Mouse (Mus musculus) CD4-positive, CD25-positive, alpha-beta regulatory T cell, adult 2 months (primary cell): ENCODE results near the gene 1700028P14Rik.
"Not testable (repeated sequence)": the region's sequence is repeated elsewhere in the genome, so short reads cannot be mapped to it uniquely, and the experiment has no call there.

Source experiments
- DNase-seq: peaks from one replicate; pipeline ENCODE4 v3.0.0-alpha.2; 2012; ENCODE audit warnings: low read depth, low spot score

Gene 1700028P14Rik

DNA sequence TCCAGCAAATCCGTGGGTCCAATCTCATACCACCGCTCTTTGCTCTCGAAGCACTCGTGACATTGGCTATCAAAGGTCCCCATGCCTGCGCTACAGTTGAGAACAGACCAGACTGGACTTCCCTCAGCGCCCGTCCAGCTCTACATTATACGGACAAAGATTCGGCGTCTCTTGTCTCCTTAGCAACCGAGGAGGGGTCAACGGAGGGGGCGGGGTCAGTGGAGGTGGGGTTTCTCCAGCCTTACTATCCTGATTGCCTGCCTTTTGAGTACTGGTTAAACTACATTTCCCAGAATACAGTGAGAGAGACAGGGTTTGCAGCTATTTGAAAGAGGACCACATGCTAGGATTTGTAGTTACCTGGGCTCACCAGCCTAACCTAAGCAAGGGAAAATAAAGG lies at the start of gene 1700028P14Rik:
Gene 1700028P14Rik (minus strand): TSS at position 169 of the 400 bp plus-strand sequence.
- no peak for DNase-seq

DNA sequence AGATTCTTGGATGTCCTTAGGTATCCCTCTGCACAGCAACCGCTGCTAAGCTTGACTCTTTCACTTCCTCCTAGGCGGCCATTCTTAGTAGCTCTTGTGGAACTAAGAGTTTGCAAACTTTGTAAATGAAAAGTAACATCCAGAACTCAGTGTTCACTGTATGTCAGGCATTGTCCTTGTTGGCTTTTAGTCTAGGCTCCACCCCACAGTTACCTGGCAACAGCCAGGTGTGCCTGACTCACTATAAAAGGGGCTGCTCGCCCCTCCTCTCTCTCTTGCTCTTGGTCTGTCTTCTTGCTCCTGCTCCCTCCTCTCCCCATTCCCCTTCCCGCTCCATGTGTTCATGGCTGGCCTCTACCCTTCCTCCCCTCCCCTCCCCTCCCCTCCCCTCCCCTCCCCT lies 46.5 kb upstream of the 1700028P14Rik start:
- DNase-seq: no peak

DNA sequence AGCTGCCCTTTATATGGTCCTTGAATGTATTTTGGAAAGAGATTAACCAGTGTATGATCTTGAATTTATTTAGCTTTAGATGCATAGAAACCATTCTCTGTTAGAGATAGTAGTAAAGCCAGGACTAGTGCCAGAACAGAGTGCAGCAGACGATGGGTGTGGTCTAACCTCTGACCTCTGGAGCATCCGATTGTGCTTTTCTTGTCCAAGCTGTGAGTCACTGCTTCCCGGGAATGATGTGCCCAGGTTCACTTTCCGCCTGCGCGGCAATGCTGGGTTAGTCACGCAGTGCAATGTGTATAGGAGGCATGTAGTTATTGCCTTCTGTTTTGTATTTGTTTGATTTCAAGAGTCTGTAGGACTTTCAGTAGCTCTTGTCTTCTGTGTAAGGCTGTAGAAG lies 45.8 kb upstream of the 1700028P14Rik start:
- DNase-seq: no peak

DNA sequence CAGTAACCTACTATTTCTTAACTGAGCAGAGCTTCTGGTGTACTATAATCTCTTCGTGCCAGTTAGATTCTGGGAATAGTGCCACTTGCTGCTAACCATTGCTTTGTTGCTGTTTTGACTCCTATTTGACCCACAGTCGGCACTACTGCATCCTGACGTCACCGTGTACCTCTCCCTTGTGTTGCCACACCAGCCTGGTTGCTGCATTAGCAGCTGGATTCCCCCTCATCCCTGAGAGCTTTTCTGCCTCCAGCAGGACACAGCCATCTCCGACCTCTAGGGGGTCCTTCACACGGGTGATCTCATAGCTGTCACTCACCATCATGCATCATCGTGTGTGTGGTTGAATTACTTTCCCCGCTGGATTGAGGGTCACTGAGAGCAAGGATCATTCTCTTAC lies 45.2 kb upstream of the 1700028P14Rik start:
- DNase-seq: no peak

DNA sequence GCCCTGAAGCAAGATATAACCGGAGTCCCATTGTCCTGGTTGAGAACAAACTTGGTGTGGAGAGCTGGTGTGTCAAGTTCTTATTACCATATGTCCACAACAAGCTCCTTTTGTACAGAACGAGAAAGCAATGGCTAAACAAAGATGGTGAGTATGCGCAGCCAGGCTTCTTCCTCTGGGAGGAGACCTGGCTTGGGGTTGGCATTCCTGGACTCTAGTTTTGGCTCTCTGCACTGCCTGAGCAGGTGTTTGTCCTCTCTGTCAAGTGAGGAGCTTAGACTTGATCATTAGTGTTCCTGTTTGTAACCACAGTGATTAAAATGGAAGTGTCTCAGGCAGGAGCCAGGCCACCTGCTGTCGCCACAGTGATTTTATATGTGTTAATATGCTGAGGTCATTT lies 41.7 kb upstream of the 1700028P14Rik start:
- DNase-seq: no peak

DNA sequence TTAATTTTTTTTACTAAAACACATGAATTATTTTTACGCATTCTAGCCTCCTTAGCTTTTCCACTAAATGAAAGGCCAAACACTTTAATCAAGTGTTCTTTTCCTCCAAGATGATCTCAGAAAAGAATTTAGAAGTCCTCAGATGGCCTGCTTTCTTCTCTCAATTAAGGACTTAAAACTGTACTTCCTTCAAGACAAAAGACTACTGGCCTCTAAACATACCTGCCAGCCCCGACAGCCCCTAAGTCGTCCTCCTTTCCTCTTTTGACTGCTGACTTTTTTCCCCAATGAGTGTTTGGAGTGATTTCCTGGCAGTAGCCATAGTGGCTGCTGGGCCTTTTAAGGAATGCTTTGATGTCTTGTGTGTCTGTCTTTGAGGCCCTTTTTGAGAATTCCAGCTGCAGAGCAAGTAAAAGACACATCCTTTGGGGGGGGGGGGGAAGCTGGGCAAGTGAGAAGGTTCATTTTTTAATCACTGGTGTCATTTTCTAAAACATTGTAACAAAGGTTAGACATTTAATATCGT lies 35.9 kb upstream of the 1700028P14Rik start:
- DNase-seq: no peak

DNA sequence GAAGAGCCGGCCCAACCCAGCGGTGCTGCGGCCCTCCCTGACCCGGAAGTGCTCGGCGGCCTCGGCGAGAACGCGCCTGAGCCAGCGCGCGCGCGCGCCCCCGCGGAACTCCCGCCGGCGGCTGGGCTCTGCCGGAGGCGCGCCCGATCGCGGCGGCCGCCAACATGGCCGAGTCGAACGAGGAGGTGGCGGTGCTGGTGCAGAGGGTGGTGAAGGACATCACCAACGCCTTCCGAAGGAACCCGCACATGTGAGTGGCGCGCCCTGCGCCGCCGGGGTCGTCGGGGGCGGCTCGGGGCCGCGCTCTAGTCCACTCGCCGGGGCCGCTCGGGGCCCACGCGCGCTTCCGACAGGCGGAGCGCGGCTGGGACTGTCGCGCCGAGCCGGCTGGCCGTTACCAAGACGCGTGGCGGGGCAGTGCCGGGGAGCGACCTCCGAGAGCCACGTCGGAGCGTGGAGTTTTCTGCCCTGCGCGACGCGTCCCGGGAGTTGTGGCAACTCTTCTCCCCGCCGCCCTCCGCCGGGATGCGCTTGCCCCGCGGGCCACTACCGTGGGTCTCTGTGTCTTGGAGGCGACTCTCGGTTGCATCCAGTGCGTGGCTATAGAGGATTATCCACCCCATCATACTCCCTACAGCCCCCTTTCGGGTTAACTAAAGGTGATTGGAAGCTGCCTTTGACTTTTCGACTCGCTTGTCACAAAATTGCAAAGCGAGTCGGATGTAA lies 34.8 kb upstream of the 1700028P14Rik start, which contains the start of gene Ptar1:
Gene Ptar1 (plus strand): TSS at position 134 of the 726 bp plus-strand sequence.
- DNase-seq: peak; percentile 93

DNA sequence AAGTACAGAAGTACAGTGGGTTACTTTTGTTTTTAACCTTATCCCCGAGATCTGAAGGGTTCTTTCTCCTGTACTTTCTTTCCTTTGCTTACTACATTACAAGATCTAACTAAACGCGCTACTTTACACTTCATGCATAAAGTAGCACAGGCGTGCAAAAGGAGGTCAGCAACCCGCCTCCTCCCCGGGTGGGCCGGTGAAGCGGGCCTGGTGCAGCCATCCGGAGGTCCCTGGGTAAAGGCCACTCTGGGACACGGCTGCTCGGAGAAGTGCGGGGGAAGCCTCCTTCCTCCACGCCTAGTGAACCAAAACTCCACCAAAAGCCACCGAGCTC lies 34.3 kb upstream of the 1700028P14Rik start:
- no peak for DNase-seq

DNA sequence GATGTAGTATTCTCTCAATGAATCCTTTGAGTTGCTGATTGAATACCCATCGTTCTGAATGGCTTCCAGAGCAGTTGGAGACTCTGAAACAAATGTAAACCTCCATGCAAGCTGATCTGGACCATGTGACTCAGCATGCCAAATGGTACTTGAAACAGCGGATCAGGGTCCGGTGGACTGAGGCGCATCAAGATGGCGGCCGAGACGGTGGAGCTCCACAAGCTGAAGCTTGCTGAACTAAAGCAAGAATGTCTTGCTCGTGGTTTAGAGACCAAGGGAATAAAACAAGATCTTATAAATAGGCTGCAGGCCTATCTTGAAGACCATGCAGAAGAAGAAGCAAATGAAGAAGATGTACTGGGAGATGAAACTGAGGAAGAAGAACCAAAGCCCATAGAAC lies 23.0 kb upstream of the 1700028P14Rik start:
- DNase-seq: not testable (repeated sequence)

DNA sequence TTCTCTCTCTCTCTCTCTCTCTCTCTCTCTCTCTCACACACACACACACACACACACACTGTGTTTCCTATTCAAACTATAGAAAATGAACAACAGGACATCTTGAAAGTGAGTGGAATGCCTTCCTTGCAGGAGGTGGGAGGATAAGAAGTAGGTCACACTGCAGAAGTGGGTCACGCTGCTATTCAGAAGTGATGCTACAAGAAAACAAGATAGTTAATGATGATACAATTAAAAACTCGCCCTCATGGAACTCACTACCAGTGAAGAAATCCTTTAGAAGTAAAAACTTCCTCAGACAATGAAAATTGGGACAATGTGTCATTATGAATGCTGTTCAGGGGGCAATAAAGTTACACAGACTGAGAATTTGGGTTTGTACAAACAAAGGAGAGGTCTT lies 20.4 kb upstream of the 1700028P14Rik start:
- DNase-seq: no peak

DNA sequence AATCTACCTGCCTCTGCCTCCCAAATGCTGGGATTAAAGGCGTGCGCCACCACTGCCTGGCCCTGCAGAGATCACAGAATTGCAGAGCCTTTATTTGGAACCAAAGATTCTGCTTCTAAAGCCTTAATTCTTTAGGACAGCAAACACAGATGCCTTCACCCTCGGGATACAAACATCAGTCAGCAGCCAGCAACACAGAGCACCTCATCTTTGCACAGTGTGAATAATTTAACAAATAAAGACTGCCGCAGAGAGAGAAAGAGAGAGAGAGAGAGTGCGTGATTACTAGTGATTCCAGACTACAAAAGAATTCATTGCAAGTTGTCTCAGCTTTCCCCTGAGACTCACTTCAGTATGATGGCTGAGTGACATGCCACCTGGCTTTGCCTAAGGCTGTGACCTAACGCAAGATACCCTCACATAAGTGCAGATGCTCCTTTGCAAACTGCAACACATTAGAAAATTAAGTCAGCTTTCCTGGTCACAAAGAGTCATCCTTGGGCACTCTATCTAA lies 15.6 kb upstream of the 1700028P14Rik start:
- DNase-seq: no peak

DNA sequence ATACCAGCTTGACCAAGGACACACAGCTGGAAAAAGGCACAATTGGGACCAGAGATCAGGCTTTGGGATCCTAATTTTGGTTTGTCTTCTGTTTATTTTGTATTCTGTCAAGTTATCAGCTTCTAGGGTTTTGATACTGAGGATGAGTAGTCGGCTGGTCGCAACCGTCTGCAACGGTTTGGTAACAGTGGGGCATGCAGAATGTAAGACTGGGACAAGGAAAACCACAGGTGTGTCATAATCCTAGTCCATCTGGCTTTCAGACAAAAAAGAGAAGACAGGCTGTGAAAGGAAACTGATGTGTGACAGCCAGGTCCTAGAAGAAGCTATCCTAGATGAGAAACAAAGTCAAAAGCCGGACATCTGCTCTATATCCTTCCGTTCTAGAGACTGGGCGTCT lies 11.5 kb upstream of the 1700028P14Rik start:
- no peak for DNase-seq

DNA sequence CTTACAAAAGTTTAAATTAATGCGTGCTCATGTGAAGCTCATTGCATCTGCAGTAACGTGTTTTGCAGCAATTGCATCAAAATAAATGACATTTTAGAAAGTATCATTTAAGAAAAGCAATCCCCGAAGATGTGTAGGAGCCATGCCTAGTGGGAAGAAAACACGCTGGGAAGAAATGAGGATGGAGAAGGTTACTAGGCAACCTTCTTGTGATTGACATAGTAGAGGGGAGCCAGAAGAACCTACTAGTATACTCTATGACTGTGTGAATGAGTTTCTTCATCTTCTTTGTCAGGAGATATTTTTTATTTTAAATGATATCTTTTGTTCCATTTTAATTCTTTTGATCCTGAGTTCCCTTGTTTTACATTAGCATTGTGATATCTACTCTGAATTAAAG lies 5.7 kb upstream of the 1700028P14Rik start:
- DNase-seq: no peak

DNA sequence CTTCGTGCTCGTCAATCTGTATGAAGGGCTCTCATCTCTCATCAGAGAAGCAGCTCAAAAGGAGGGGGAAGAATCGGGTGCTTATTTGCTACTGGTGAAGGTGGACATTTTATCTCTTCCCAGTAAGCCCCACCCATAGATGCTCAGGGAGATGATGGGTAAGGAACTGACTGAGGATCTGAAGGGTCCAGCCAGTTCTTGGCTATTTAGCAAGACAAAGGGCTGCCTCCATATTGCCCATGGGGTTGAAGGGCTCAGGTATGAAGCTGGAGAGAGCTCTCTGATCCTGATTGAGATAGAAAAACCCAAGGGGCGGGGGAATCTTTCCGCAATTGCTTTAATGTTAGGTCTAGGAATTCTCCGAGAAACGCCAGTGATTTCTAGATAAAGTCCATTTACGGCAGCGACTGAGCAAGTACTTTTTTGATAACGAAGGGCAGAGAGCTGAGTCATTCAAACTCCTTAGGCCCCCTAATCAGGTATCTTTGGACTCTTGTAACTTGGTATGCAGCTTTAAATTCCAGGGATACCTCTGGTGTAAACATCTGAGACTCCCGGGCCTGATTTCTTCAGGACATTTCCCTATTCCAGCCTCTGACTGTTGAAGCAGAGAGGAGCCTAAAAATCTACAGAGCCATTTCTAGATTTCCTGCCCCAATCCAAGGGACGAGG lies 4.8 kb upstream of the 1700028P14Rik start:
- DNase-seq: no peak

DNA sequence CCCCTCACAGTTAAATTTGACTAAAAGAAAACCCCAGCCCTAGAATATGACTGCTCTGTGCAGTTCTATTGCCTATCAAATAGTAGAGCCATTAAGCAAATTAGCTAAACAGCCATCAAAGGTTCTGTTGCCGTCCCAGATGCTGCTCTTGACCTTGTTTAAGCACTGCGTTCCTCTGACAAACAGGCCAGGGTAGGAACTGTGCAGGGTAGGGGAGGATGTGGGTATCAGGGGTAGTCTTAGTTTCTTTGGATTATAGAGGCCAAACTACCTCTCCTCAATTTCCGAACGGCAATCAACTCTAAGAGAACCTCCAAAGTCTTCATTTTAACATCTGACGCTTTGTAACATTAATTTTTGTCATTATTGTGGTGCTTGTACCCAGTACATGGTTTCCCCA lies 542 bp upstream of the 1700028P14Rik start:
- no peak for DNase-seq

DNA sequence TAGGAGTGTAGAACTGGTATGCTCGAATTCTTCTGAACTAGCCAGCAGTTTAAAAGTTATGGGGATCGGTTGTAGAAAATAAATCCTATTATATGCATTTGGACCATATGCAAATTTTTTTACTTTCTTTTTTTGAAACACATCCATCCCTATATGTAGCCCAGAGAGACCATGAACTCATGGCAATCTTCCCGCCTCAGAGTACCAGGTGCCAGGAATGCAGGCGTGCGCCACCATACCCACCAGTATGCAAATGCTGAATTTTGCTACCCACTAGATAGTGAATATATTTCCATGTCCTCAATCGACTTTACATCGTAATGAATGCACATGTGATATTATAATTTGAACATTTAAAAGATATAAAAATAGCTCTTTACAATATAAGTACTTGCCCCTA lies 5.3 kb downstream of the 1700028P14Rik start:
- no peak for DNase-seq

DNA sequence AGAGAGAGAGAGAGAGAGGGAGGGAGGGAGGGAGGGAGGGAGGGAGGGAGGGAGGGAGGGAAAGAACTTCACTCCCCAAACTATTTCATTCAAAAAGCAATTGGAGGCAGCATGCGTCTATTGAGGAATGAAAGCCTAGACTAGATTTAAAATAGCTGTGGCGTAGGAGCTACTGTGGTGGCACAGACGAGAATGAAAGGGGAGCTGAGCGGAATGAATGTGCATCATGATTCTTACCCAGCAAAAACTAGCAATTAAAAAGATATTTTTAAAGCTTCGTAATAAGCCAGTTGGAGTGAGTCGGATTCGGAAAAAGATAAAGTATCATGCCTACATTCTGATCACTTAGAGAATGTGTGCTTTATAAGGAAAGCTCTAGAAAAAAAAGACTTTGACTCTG lies 7.3 kb downstream of the 1700028P14Rik start:
- DNase-seq: no peak

DNA sequence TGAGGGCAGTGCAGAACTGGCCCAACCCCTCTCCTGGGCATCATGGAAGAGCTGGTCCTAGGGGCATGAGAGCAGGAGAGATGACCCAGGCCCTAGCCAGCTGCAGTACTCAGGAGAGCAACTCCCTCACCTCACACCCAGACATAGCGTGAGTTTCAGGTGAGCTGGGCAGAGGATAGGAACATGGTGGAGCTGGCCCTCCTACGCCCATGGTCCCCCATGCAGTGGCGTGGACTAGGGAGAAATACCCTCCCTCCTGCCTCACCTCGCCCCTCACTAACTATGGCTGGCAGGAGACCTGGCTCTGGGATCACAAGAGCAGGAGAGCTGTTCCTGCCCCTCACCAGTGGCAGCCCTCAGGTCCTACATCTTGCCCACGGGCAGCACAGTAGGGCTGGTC lies 8.8 kb downstream of the 1700028P14Rik start:
- DNase-seq: no peak

DNA sequence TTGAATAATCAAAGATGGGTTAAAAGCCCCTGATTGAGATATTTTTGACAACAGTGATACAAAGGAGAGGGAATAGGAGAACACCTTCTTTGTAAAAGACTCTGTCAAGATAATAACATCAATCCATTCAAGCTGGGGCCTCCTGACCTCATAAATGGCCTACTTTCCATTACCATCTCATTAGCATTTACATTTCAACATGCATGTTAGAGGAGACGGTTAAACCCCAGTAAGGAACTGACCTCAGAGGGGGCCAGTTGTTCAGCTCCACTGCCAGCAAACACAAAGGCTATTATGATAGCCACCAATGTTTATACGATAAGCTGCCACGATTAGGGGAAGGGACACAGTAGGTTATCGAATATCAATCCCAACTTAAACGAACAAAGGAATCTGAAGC lies 15.8 kb downstream of the 1700028P14Rik start:
- no peak for DNase-seq

DNA sequence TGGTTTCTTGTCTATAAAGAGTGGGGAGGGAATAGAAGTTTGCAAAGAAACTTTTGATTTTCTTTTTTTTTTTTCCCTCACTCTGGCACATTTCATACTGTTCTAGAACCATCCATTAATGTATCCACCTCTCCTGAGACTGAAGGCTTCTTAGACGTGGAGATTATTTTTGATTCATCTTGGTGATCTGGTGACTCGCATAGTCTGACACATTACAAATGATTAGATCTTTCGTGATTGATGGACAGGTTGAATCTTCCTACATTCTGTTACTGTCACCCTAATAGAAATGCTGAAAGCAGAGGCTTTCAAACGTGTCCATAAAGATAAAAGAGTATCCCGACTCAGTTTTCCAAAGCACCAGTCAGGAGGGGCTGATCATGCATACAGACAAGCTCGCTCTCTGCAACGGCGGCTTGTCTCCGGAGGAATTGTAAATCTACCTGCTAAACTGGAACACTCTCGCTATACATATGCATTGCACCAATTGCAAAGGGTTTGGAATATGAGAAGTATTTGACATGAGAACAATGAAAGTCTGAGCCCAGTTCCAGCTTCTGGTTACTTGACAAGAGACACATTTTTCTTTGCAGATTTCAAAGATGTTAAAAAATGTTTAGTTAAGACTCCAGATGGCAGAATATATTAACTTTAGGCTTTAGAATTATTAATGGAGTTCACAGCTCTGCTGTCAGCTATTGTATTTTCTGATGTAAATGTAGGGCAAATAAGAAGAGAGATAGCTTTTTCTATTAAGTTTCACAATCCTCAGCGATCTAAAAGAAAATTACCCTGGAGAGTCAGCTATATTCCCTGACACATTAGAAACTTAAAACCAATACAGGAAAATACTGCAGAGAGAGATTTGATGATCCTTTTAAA lies 20.8 kb downstream of the 1700028P14Rik start:
- no peak for DNase-seq

DNA sequence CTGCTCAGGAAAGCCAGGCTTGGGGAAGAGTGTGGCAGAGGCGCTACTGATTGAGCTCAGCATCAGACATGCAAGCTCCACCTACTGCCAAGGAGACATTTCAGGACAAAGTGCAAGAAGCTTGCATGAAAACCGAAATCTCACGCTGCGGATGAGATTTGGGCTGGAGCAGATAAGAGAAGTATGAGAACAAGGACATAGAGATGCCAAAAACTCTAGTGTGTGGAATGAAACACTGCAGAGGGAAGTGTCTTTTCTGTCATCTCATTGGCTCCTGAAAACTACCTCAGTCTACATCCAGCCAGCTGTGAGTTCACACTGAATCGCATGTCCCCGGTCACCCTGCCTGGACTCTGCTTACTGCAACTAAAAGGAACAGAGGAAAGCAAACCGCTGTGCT lies 38.3 kb downstream of the 1700028P14Rik start:
- DNase-seq: no peak

DNA sequence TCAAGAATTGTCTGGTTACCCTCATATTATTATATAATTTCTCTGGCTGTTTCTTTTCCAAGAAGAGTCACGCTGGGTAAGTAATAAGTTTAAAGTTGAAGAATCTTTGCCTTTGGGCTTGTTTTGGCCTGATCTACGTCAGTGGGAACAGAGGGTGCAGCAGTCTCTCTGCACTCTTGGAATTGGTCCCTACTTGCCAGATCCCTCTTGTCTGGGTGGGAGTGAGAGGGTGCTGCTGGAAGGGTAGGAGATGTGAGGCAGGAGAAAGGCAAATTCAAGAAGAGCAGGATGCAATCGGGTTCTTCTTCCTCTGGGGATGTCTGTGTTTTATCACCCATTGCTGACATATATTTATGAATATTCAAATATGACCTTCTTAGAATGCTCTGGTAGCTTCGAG lies 42.9 kb downstream of the 1700028P14Rik start:
- DNase-seq: no peak
